Mouse (Mus musculus) right cerebral cortex, postnatal 14 days (tissue): ENCODE data around the gene Cacng2.

Source experiments
- DNase-seq: peaks from one replicate; pipeline ENCODE4 v3.0.0; 2022

The Cacng2 gene

GRCm38 (mm10) chr15:78001400-78001799, 118.4 kb downstream of the Cacng2 start:
- no peak for DNase-seq

DNA sequence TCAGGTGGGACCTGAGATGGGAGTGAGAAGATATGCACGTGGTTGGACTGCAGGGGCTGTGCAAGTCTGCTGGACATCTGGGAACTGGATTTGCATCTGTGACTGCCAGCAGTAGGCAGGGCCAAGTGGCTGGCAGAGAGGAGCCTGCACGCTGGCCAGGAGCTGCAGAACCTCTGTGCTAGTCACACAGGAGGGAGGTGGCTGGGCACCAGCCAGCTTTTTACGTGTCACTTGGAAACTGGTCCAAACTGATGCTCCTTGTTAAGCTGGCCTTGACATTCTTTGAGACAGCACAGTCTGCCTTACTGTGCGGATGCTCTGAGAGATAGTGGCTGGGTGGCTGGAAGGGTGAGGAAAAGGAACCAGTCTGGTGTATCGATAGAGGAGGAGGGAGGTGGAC, 131.3 kb downstream of the Cacng2 start:
- DNase-seq, result no peak

DNA sequence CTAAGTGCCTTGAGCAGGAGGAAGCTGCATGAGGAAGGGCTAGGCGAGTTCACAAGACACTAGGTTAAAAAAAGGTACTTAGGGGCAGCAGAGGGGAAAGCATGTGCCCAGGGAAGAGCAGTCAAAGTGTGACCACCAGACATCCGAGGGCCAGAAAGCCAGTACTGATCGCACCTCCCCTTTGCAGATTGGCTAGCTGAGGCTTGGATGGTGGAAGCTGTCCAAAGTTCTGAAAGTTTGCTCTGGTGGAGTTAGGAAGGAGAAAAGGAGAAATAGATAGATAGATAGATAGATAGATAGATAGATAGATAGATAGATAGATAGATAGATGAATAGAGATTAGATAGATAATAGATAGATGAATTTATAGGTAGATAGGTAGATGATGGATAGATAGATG, 136.4 kb downstream of the Cacng2 start:
- DNase-seq, result no peak

GRCm38 (mm10) chr15:77982195-77982939, 137.5 kb downstream of the Cacng2 start:
- DNase-seq, result peak; percentile 78

DNA sequence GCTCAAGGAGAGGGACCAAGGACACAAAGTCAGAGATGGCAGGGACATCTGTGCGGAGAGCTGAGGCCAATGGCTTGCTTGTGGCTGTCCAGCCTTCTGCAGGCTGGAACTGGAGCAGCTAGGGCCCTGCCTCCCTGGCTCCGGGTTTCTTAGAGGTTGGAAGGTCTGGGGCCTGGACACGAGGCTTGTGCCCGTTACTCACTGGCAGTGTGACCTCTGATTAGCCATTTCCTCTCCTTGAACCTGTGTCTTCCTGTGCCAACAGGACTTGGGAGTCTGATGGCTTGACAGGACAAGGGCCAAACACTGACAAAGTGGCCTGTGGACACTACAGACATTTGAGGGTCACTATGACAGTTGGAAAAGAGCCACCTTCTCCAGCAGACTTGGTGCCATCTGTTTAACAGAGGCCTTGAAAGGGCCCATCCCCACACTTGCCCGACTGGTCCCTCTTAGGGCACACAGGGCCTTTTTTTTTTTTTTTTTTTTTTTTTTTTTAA, 138.6 kb downstream of the Cacng2 start:
- DNase-seq, result no peak

DNA sequence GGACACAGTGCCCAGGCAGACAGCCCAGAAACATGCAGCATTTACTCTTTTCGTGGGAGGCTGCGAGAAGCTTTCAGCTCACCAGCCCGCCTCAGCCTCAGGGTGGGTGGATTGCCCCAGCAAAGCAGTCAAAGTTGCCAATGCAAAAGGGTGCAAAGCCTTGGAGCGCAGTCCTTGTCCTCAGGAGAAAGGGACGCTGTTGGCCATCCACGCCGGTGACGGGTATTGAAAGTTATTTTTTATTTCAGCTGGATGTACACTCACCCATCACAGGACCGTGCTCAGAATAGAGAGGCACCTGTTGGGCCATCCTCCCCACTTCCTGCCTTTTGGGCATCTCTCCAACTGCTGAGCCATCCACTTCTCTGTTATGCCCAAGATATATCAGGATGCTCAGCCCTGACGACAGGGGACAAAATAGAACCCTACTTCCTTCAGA, 140.4 kb downstream of the Cacng2 start:
- peak; percentile 47 for DNase-seq

- DNase-seq, result no peak
Measured at GRCm38 (mm10) chr15:77977663-77978062, 142.2 kb downstream of the Cacng2 start.

GRCm38 (mm10) chr15:77974165-77974841, 145.5 kb downstream of the Cacng2 start:
- DNase-seq, result no peak

- peak; percentile 99 for DNase-seq
Measured at GRCm38 (mm10) chr15:77970470-77971292, 149.1 kb downstream of the Cacng2 start, which contains the start of gene Eif3d. Eif3d (minus strand) TSS chr15:77970813.

DNA sequence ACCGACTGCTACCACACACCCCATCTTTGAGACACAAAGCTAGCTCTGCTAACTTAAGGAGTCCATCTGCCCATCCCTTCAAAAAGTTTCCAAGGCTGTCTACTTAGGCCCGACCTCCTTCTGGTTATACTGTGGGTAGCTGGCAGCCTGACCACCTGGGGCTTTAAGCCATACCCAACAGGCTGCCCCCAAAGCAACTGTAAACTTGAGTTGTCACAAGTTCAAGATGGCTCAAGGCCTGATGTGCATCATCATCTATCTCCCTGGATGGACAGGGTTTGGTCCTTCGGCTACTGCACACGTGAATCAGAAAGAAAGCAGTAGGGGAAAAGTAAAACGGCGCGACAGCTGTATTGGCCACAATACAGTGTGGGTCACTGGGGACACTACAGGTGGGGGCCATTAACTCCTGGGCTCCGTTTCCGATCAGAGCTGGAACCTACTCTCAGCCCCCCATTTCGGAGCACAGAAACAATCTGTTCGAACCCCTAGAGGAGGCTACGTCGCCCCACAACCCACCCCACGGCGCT, 149.8 kb downstream of the Cacng2 start:
- no peak for DNase-seq

DNA sequence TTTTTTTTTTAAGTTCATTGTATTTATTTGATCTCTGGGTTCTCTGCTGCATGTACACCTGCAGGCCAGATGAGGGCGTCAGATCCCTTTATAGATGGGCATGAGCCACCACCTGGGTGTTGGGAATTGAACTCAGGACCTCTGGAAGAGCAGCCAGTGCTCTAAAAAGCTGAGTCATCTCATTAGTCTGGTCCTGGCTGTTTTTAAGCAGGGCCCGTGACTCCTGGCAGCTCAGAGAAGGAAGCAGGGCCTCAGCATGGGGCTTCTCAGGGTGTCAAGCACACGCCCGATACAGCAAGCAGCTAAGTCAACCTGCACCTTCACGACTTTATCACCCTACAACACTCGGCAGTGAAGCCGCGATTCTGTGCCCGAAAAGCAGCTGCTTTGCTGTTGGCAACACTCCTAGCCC, 154.7 kb downstream of the Cacng2 start:
- no peak for DNase-seq

DNA sequence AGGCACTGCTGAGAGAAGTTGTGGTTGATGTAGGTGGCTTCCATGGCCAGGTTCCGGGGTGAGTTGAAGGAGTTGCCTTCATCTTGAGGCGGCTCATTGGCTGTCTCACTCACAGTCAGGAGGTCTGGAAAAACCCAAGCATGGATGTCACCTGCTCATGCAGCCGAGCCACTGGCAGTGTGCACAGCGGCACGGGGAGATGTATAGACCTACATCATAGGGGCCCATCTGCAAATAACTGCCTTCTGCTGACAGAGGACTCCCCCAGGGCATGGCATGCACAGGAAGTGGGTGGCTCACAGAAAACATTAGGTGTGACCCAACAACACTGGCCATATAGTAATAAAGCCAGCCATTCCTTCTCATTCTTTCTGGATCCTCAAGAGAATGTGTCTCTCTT, 157.4 kb downstream of the Cacng2 start:
- DNase-seq, result no peak

DNA sequence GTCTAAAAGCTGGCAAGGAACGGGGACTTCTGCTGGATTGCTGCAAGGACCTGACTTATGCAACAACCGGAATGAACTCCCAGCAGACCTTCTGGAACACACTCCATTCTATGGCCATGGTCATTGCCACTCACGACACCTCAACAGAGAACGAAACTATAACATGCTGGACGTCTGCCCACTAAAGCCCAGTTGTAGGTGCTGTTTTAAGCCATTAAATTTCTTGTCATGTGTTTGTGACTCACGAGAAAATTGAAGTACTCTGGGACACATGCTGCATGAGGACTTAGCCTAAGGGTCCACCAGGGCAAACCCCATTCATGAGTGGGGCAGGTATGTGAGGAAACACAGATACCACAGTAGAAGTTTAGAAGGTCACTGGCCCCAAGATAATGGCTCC, 159.1 kb downstream of the Cacng2 start:
- no peak for DNase-seq

GRCm38 (mm10) chr15:77958071-77958470, 161.8 kb downstream of the Cacng2 start:
- DNase-seq, result no peak

DNA sequence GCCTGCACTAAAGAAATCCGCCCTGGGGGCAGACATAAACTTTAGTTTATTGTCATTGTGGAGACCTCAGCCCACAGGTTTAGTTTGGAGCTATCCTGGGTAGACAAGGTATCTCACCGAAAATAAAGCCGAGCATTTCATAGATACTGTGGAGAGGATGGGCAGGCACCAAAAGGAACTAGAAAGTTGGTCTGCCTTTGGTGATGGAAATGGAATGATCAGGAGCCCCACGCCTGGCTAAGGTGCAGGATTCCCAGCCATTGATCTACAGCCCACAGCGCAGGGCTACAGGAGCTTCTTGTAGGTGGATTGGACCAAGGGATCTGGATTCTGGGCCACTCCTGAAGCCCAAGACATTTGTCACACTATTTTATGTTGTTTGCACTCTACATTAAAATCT, 162.2 kb downstream of the Cacng2 start:
- no peak for DNase-seq

- DNase-seq, result peak; percentile 88
Measured at GRCm38 (mm10) chr15:77956404-77956901, 163.4 kb downstream of the Cacng2 start, which contains the start of gene Foxred2. Foxred2 (minus strand) TSS chr15:77956722.

- peak; percentile 40 for DNase-seq
Measured at GRCm38 (mm10) chr15:77955440-77956403, 164.1 kb downstream of the Cacng2 start.

- no peak for DNase-seq
Measured at GRCm38 (mm10) chr15:77954362-77954761, 165.5 kb downstream of the Cacng2 start.

- no peak for DNase-seq
Measured at GRCm38 (mm10) chr15:77952921-77953320, 166.9 kb downstream of the Cacng2 start.

DNA sequence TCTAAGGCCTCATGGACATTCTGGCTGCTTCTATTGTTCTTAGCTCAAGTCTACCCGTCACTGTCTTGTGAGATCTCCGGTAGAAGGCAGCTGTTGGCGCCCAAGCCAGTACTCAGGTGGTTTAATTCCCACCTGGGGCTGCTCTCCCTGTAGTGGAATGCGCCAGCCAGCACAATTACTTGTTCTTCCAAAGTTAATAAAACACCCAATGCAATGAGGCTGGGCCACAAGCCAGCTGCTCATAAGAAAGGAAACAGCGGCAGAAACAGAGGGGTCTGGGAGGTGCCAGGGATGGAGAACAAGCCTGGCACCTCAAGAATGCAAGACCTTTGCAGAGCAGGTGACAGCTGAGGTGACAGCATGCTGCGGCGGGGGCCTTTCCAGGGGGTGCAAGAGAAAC, 170.8 kb downstream of the Cacng2 start:
- DNase-seq, result no peak

DNA sequence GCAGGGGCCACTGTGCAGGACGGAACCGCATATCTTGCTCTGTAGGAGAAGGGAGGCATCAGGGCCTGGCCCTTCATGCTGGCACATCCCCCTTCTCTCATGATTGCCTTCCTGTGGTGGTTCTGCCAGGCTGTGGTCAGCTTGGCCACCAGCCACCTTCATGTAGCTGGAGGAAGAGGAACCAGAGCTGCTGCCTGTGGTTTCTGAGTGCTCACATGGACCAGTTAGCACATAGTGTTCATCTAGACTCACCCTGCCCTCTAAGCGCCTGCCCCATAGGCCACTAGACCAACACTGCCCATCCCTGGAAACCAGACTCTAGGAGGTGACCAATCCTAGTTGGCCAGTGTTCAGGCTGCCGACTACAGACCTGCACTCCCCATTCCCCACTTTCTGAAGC, 174.1 kb downstream of the Cacng2 start:
- no peak for DNase-seq
